Mouse (Mus musculus) adrenal gland, postnatal 10 days (tissue): ENCODE results near the gene D130052B06Rik. TPM values are rescaled to one million over a fixed set of nuclear protein-coding genes. Genes with fewer than 3 reads are reported as not detected.

ENCODE experiments used
- DNase-seq: peaks from one replicate; pipeline ENCODE4 v3.0.0; 2021; ENCODE audit warnings: mixed read lengths
- long read RNA-seq, 2 experiments: library from polyadenylated mRNA; stranded (forward); transcript quantifications; one replicate each; pipeline ENCODE4 v2.0.0; 2021
- total RNA-seq, 2 experiments: library from RNA; stranded (reverse); gene quantifications; 2 replicates each; pipeline ENCODE4 v1.2.3; 2021

D130052B06Rik gene
- total RNA-seq, result not detected
- long read RNA-seq, experiment 1, result 0 reads
- long read RNA-seq, experiment 2, result 0 reads

GRCm38 (mm10) chr11:33598986-33599385, at the start of gene D130052B06Rik:
Gene D130052B06Rik, plus strand, starts transcription at chr11:33599302.
- DNase-seq, result no peak

DNA sequence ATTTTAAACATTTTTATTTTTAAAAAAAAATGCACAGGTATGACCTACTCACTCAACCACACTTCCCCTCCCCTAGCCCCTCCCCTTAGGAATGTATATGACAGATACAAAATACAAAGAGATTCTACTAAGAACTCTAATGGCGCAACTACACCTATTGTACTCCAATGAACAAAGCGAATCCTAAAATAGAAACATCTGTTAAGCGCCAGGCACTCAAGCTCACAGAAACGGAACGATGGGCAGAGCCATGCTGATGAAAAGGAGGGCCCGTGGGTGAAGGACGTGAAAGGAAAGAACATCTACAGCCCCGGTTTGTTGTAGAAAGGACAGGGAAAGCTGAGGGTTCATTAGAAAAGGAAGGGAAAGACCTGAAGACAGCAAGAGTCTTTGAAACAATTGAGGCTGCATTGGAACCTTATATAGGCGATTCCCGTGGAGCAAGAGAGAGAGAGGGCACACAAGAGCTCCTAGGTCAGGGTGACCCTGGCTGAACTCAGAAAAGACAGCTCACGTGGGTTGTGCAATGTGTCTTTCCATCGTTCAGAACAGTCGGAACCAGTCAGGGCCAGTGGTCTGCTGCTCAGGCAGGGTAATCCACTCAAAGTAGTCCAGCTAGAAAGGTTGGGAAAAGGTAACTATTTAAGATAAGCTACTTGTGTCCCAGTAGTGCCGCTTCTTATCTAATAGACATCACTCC, 48.1 kb upstream of the D130052B06Rik start:
- no peak for DNase-seq

DNA sequence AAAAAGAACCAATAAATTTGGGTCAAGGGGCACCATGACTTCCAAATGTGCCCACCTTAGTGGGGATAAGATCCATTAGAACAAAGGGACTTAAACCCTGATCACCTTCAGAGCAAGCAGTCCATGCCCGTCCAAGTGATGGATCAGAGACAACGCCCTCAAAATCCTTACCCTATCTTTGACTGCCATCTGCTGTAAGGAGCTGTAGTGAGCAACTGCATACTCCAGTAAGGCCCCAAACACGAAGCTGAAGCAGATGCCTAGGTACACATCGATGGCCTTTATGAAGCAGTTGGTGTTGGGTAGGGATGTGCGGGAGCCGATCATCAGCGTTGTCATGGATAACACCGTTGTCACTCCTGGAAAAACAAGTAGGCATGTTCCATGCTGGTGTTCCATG, 45.0 kb upstream of the D130052B06Rik start:
- peak; percentile 34 for DNase-seq

DNA sequence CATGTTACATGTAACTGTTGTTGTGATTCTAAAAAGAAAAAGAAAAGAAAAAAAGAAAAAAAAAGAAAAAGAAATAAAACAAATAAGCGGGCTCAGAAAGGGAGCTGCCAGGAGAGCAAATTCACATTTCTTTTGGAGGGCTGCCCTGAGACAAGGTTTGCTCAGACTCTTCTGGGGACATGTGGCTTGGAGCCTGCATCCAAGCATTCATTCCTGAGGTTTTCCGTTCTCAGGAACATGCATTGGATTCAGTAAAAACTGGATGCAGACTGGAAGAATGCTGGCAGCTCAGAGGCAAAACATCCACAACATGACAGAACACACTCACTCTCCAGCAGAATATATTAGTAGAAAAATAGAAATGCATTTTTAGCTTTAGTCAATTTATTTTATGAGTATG, 35.2 kb upstream of the D130052B06Rik start:
- no peak for DNase-seq

GRCm38 (mm10) chr11:33570413-33570812, 28.7 kb upstream of the D130052B06Rik start:
- DNase-seq, result peak; percentile 6

DNA sequence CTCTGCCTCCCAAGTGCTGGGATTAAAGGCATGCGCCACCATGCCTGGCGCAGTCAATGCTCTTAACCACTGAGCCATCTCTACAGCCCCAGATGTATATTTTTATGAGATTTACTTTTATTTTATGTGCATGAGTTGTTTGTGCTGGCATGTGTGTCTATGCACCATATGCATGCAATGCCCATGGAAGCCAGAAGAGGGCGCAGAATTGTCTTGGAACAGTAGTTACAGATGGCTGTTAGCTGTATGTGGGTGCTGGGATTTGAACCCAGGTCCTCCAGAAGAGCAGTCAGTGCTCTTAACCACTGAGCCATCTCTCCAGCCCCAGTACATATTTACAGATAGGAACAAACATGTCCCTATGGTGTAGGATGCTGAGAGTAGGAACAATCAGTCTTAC, 24.2 kb upstream of the D130052B06Rik start:
- DNase-seq, result no peak

DNA sequence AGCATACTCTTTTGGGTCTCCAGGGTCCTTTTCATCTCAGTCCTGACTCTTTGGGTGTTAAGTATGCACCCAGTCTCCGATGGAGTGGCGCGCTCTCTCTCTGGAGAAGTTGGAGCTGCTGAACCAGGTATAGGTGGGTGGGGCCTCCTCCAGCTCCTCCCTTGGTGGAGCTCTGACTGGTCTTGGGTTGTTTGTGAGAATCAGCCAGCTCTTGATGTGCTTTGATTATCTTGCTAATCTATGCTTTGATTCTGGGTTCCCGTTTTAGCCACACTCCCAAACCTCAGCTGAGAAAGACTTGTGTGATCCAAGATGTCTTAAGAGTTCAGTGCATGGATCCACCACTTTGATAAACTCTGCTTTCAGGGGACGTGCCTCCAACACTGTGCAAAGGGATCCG, 20.2 kb upstream of the D130052B06Rik start, which contains the start of gene Gabrp:
Gabrp (minus strand) TSS at position 101 of the 400 bp plus-strand sequence.
- DNase-seq, result no peak

DNA sequence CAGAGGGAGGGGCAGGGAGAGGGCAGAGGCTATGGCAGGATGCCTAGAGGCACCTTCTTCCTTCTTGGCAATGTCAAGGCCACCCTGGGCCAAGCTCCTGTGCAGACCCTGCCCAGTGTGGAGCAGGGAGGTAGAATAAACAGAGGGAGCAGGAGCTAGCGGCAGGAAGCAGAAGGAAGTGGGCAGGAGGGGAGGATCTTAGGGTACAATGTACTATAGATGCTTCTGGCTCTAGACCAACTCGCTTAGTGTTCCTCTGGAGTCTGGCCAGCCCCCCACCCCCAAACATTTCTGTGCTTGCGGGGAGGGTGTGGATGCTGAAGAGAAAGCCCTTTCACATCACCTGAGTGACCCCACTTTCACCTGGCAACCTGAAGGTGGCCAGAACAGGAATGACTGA, 19.5 kb upstream of the D130052B06Rik start:
- DNase-seq, result no peak

- no peak for DNase-seq
Observed at GRCm38 (mm10) chr11:33586614-33587013, 12.5 kb upstream of the D130052B06Rik start.

DNA sequence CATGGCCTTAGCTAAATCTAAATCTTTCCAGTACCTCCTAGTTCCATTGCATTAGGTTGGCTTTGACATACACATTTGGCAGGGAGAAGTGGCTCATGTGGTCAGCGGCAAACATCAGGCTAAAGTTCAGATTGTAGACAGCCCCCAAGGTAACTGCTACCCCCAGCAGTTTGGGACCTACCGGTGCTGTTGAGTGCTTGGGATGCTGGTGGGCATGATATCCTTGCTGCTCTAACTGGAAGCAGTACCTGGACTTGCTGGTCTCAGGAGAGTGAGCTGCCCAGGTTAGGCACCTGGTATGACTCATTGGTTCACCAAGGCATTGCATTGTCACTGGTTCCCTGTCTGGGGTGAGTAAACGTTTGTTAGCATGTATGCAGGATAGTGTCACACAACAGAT, 8.3 kb upstream of the D130052B06Rik start:
- no peak for DNase-seq

DNA sequence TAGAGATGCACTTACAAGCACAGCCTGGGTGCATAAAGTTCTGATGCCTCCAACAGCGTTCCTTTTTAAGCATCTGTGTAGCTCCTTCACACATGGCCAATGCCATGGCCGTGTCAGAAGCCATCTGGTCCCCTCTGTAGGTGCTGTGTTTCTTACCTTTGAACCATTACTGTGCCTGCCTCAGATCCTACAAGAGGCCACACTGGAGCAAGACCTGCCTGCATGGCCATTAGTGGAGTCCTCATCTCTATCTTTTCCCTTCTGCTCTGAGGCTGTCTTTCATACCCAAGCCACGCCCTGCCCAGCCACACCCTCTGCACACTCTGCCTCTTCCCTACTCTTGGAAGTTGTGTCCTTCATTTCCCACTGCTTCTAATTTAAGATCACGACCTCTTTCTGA, 6.3 kb upstream of the D130052B06Rik start:
- no peak for DNase-seq

- no peak for DNase-seq
Observed at GRCm38 (mm10) chr11:33596655-33597054, 2.4 kb upstream of the D130052B06Rik start.

GRCm38 (mm10) chr11:33603174-33603573, 4.1 kb downstream of the D130052B06Rik start:
- no peak for DNase-seq

- DNase-seq, result no peak
Observed at GRCm38 (mm10) chr11:33607784-33608183, 8.7 kb downstream of the D130052B06Rik start.

DNA sequence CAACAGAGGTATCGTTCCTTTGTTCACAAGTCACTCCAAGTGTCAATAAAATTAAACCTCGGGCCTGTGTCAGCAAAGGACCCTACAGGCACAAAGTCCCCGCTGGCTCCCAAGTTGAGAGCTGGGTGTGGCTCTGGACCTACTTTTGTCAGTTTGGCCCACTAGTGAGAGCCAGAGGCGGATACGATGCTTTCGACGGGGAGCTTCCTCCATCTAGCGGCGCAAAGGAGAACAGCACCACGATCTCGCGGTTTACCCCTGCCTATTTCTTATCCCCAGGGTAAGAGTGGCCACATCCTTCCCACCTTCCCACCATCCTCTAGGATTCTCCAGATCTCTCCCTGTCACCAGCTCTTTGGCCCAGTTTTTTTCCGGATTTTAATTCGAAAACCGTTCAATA, 15.1 kb downstream of the D130052B06Rik start:
- DNase-seq, result peak; percentile 82

GRCm38 (mm10) chr11:33627136-33627742, 28.1 kb downstream of the D130052B06Rik start:
- DNase-seq, result no peak

- DNase-seq, result no peak
Observed at GRCm38 (mm10) chr11:33637107-33637506, 38.0 kb downstream of the D130052B06Rik start.

DNA sequence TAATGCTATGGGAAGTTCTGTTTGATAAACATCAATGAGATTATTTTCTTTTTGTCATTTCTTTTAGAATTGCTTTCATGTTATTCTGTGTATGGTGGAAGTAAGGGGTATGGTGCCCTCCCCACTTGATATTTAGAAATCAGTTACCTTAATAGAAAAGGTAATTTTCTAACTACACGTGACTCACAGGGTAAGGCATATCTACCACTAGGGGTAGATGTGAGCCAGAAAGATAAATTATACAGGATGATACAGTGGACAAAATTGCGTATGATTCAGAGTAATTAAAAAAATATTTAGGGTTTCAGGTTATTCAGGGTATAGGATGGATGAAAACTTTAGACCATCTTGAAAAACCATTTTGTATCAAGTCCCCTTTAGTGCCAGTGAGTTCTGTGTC, 50.3 kb downstream of the D130052B06Rik start:
- DNase-seq, result no peak

DNA sequence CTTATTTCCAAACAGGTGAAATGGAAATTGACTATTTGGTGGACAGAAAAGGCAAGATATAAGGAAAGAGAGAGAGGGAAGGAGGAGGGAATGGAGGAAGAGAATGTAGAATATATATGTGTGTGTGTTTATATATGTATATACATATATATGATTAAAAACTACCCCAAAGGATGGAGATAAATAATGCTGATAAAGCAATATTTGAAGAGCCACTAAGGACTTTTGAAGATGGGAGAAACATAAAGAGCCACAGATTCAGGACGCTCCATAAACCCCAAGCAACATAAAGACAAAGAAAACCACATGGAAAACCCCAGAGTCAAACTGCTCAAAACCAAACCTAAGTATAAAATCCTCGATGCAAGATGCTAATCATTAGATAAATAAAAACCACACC, 55.4 kb downstream of the D130052B06Rik start:
- DNase-seq, result no peak

GRCm38 (mm10) chr11:33655221-33655620, 56.1 kb downstream of the D130052B06Rik start:
- no peak for DNase-seq

- no peak for DNase-seq
Observed at GRCm38 (mm10) chr11:33655861-33656593, 56.9 kb downstream of the D130052B06Rik start.

- no peak for DNase-seq
Observed at GRCm38 (mm10) chr11:33660016-33660913, 61.2 kb downstream of the D130052B06Rik start.
